Mouse (Mus musculus) forebrain, embryonic 16.5 days (tissue): ENCODE measurements around the gene Fam240a. TPM values are rescaled to one million over a fixed set of nuclear protein-coding genes. Genes with fewer than 3 reads are reported as not detected.

ENCODE experiments used
- ATAC-seq: fragments of 200-750 bp; cut with Nextera tagmentation; 2 replicates; pipeline ENCODE4 v1.8.0; 2017; ENCODE audit warnings: mild to moderate bottlenecking, moderate library complexity
- H3K27ac ChIP-seq: fragments of 300-500 bp; sonication (generic); 2 replicates; pipeline ENCODE4 v1.5.1; 2014; ENCODE audit warnings: low read length, control low read depth
- H3K27me3 ChIP-seq: fragments of 300-500 bp; sonication (generic); replicated peaks from 2 replicates; pipeline ENCODE4 v1.6.1; 2014; ENCODE audit warnings: low read length; ENCODE audit not compliant: control insufficient read depth, insufficient read depth
- H3K36me3 ChIP-seq: fragments of 300-500 bp; sonication (generic); 2 replicates; pipeline ENCODE4 v1.6.1; 2014; ENCODE audit not compliant: control insufficient read depth, insufficient read depth
- H3K4me1 ChIP-seq: fragments of 300-500 bp; sonication (generic); replicated peaks from 2 replicates; pipeline ENCODE4 v1.6.1; 2014; ENCODE audit warnings: low read length; ENCODE audit not compliant: control insufficient read depth, insufficient read depth
- H3K4me2 ChIP-seq: fragments of 300-500 bp; sonication (generic); 2 replicates; pipeline ENCODE4 v1.6.1; 2014; ENCODE audit warnings: mild to moderate bottlenecking, low read length, control low read depth
- H3K4me3 ChIP-seq: fragments of 300-500 bp; sonication (generic); replicated peaks from 2 replicates; pipeline ENCODE4 v1.5.1; 2014; ENCODE audit warnings: mild to moderate bottlenecking, low read length, control low read depth
- H3K9ac ChIP-seq: fragments of 300-500 bp; sonication (generic); replicated peaks from 2 replicates; pipeline ENCODE4 v1.6.1; 2014; ENCODE audit warnings: low read depth, low read length, control low read depth
- H3K9me3 ChIP-seq: fragments of 300-500 bp; sonication (generic); 2 replicates; pipeline ENCODE4 v1.6.1; 2016; ENCODE audit warnings: low read length; ENCODE audit not compliant: control insufficient read depth
- WGBS: fragments of 180-500 bp; shearing (Covaris S2); extraction: QIAGEN DNeasy Blood & Tissue Kit; methylation state at CpG from one replicate; pipeline ENCODE4 v1.1.7; 2014; 5-methylcytosine and 5-hydroxymethylcytosine counted together
- microRNA-seq: library from miRNA; unstranded; fragments of <30 nt; microRNA quantifications from one replicate; pipeline ENCODE4, GENCODE M21; 2017
- polyA plus RNA-seq: library from polyadenylated mRNA; unstranded; fragments of >200 nt; fragmentation: Nextera tagmentation; extraction: Ambion mirVana; gene quantifications from 2 replicates; pipeline ENCODE4 v1.2.1, GENCODE M21; 2015

Fam240a gene
- polyA plus RNA-seq, 1 experiment from 2014 or later, result not detected

DNA sequence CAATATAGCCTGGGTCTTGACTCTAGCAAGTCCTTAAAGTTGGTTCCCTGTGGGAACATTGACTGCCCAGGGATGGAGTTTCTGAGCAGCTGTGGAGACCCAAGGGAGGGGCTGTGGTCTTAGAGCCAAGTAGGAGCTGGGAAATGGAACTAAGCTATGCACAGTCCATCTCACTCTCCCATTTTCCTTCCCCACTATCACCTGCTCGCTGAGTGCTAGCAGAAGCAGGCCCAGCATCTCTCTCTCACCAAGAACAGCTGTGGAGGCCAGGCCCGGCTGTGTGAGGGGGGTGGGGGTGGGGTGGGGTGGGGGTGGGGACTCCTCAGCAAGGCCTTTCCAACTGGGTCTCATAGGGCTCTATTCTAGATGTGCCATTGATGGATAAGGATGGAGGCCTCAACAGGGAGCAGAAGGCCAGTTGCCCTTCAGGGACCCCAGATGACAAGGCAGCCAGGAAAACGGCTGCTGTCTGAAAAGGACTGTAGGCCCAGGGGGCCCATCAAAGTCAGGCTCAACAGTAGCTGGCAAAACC lies 41.9 kb downstream of the Fam240a start:
- Histone ChIP-seq H3K9me3 (no peaks in the 10 kb centered on the region), H3K27ac (no peak overlapping the region), H3K27me3 (peaks cover 12% of the 10 kb centered on the region), H3K9ac (no peak overlapping the region), H3K4me2 (no peak overlapping the region), H3K4me1 (peaks cover 22% of the 10 kb centered on the region), H3K36me3 (no peaks in the 10 kb centered on the region), H3K4me3 (no peak overlapping the region)
- peak; percentile 38 for ATAC-seq
- WGBS, result 8% methylated on average over 3 of the region's 3 CpGs

- H3K9ac ChIP-seq, result peak overlapping the region; percentile 55
- H3K4me3 ChIP-seq, result peak overlapping the region; percentile 34
- H3K36me3 ChIP-seq, result no peaks in the 10 kb centered on the region
- H3K4me2 ChIP-seq, result peak overlapping the region; percentile 50
- H3K27ac ChIP-seq, result no peak overlapping the region
- WGBS, result 8% methylated on average over 40 of the region's 40 CpGs
- peaks cover 6% of the 10 kb centered on the region for H3K27me3 ChIP-seq
- peak; percentile 67 for ATAC-seq
- no peaks in the 10 kb centered on the region for H3K9me3 ChIP-seq
- H3K4me1 ChIP-seq, result peaks cover 19% of the 10 kb centered on the region
These were observed 42.7 kb downstream of the Fam240a start for GRCm38 (mm10) chr9:110873681-110874659.

- H3K4me1 ChIP-seq, result peaks cover 19% of the 10 kb centered on the region
- 14% methylated on average over 7 of the region's 7 CpGs for WGBS
- ATAC-seq, result no peak
These were observed 45.6 kb downstream of the Fam240a start for GRCm38 (mm10) chr9:110871030-110871429.

More at GRCm38 (mm10) chr9:110871030-110871429, 45.6 kb downstream of the Fam240a start:
- Histone ChIP-seq H3K4me3 (no peak overlapping the region), H3K9ac (no peak overlapping the region), H3K27me3 (0 out of 2 replicates have a peak, but pooled peaks cover 2% of the 10 kb centered on the region), H3K4me2 (no peak overlapping the region), H3K9me3 (no peaks in the 10 kb centered on the region), H3K27ac (no peak overlapping the region), H3K36me3 (no peaks in the 10 kb centered on the region)

Small RNA genes within 50 kb of the gene (microRNA-seq; reads per million reads assigned to microRNA genes)
- not detected for gene Gm24269

Other genes starting within 250 kb of the Fam240a start
- gene Myl3, start 175.0 kb downstream of the Fam240a start, polyA plus RNA-seq, result 0.39 TPM in 1 of 2 replicates, not detected in the other
- gene Pth1r, start 169.7 kb downstream of the Fam240a start, polyA plus RNA-seq, result 6.4 and 8.4 TPM in 2 replicates
- gene Prss42, start 118.7 kb downstream of the Fam240a start, polyA plus RNA-seq, result not detected in 2 replicates
- gene Prss44, start 102.9 kb downstream of the Fam240a start, polyA plus RNA-seq, result not detected in 2 replicates
- gene Prss43, start 90.2 kb downstream of the Fam240a start, polyA plus RNA-seq, result not detected in 2 replicates
- not detected in 2 replicates for gene Prss45, start 82.3 kb downstream of the Fam240a start, polyA plus RNA-seq
- gene Prss46, start 72.4 kb downstream of the Fam240a start, polyA plus RNA-seq, result not detected in 2 replicates
- 0.14 TPM in 1 of 2 replicates, not detected in the other for gene Prss50, start 58.9 kb downstream of the Fam240a start, polyA plus RNA-seq
- 0.65 and 1.1 TPM in 2 replicates for gene Als2cl, start 37.0 kb downstream of the Fam240a start, polyA plus RNA-seq
- gene Tmie, start 36.7 kb downstream of the Fam240a start, polyA plus RNA-seq, result 0.86 and 1.8 TPM in 2 replicates
- not detected in 2 replicates for gene Tdgf1, start 29.3 kb upstream of the Fam240a start, polyA plus RNA-seq
- 0.29 and 0.57 TPM in 2 replicates for gene Lrrc2, start 34.7 kb upstream of the Fam240a start, polyA plus RNA-seq
- gene Rtp3, start 73.7 kb upstream of the Fam240a start, polyA plus RNA-seq, result not detected in 2 replicates
- gene Ltf, start 102.4 kb upstream of the Fam240a start, polyA plus RNA-seq, result 0.70 and 1.4 TPM in 2 replicates
- gene Ccrl2, start 140.7 kb upstream of the Fam240a start, polyA plus RNA-seq, result 1.1 and 1.5 TPM in 2 replicates
- gene Lrrfip2, start 200.7 kb upstream of the Fam240a start, polyA plus RNA-seq, result 41.1 and 43.2 TPM in 2 replicates